Mouse (Mus musculus) cerebellum, postnatal 14 days (tissue): ENCODE results near the gene Ubac2.
"Not testable (repeated sequence)": the region's sequence is repeated elsewhere in the genome, so short reads cannot be mapped to it uniquely, and the experiment has no call there.

ENCODE experiments used
- DNase-seq, 2 experiments: peaks; one replicate each; pipeline ENCODE4 v3.0.0; 2021; ENCODE audit warnings: mixed read lengths in 2 of 2

Ubac2 gene

GRCm38 (mm10) chr14:121878176-121878858 lies at the start of gene Ubac2:
TSS of gene Ubac2 (plus strand) at chr14:121878620.
- DNase-seq: peak; percentile 99

- DNase-seq: no peak
Measured at GRCm38 (mm10) chr14:121829816-121830442, 48.5 kb upstream of the Ubac2 start.

- DNase-seq: peak; percentile 75 to 84
Measured at GRCm38 (mm10) chr14:121833001-121833520, 45.4 kb upstream of the Ubac2 start.

GRCm38 (mm10) chr14:121838161-121838560 lies 40.3 kb upstream of the Ubac2 start:
- DNase-seq: no peak

GRCm38 (mm10) chr14:121840217-121840616 lies 38.2 kb upstream of the Ubac2 start:
- no peak for DNase-seq

GRCm38 (mm10) chr14:121844486-121844885 lies 33.9 kb upstream of the Ubac2 start:
- DNase-seq: no peak

GRCm38 (mm10) chr14:121851231-121851630 lies 27.2 kb upstream of the Ubac2 start:
- no peak for DNase-seq

- DNase-seq: no peak
Measured at GRCm38 (mm10) chr14:121852531-121852930, 25.9 kb upstream of the Ubac2 start.

GRCm38 (mm10) chr14:121865162-121865561 lies 13.3 kb upstream of the Ubac2 start:
- DNase-seq: peak; percentile 83 to 89

- DNase-seq: no peak
Measured at GRCm38 (mm10) chr14:121866574-121866973, 11.8 kb upstream of the Ubac2 start.

GRCm38 (mm10) chr14:121869111-121869510 lies 9.3 kb upstream of the Ubac2 start:
- no peak for DNase-seq

- DNase-seq: no peak
Measured at GRCm38 (mm10) chr14:121872760-121873159, 5.7 kb upstream of the Ubac2 start.

GRCm38 (mm10) chr14:121873172-121873571 lies 5.2 kb upstream of the Ubac2 start:
- no peak for DNase-seq

- no peak for DNase-seq
Measured at GRCm38 (mm10) chr14:121873646-121874045, 4.8 kb upstream of the Ubac2 start.

- not testable (repeated sequence) for DNase-seq
Measured at GRCm38 (mm10) chr14:121876190-121876589, 2.2 kb upstream of the Ubac2 start.

GRCm38 (mm10) chr14:121876860-121877259 lies 1.6 kb upstream of the Ubac2 start:
- no peak for DNase-seq

GRCm38 (mm10) chr14:121877640-121878039 lies 780 bp upstream of the Ubac2 start:
- DNase-seq: no peak

- DNase-seq: no peak
Measured at GRCm38 (mm10) chr14:121878859-121879206, 413 bp downstream of the Ubac2 start.

GRCm38 (mm10) chr14:121879266-121879840 lies 933 bp downstream of the Ubac2 start:
- DNase-seq: peak in 1 of 2 experiments; percentile 13

- DNase-seq: no peak
Measured at GRCm38 (mm10) chr14:121881211-121881610, 2.8 kb downstream of the Ubac2 start.

GRCm38 (mm10) chr14:121884150-121884797 lies 5.9 kb downstream of the Ubac2 start:
- DNase-seq: peak in 1 of 2 experiments; percentile 24

GRCm38 (mm10) chr14:121893747-121894146 lies 15.3 kb downstream of the Ubac2 start:
- DNase-seq: no peak

- no peak for DNase-seq
Measured at GRCm38 (mm10) chr14:121894511-121895135, 16.2 kb downstream of the Ubac2 start.
